Mouse (Mus musculus) limb, embryonic 15.5 days (tissue): Measurements from ENCODE around the gene Fen1. TPM values are rescaled to one million over a fixed set of nuclear protein-coding genes. Genes with fewer than 3 reads are reported as not detected.

Experiments used
- ATAC-seq: fragments of 200-750 bp; cut with Nextera tagmentation; 2 replicates; pipeline ENCODE4 v1.8.0; 2017; ENCODE audit warnings: low read depth, moderate TSS enrichment; ENCODE audit not compliant: insufficient number of reproducible peaks, low FRiP score, low TSS enrichment
- H3K27ac ChIP-seq: fragments of 300-500 bp; sonication (generic); 2 replicates; pipeline ENCODE4 v1.5.1; 2015; ENCODE audit warnings: moderate library complexity, mild to moderate bottlenecking, inconsistent platforms
- H3K27me3 ChIP-seq: fragments of 300-500 bp; sonication (generic); 2 replicates; pipeline ENCODE4 v1.6.1; 2015; ENCODE audit warnings: inconsistent platforms
- H3K36me3 ChIP-seq: fragments of 300-500 bp; sonication (generic); 2 replicates; pipeline ENCODE4 v1.6.1; 2015; ENCODE audit warnings: inconsistent platforms
- H3K4me1 ChIP-seq: fragments of 300-500 bp; sonication (generic); 2 replicates; pipeline ENCODE4 v1.6.1; 2015; ENCODE audit warnings: inconsistent platforms
- H3K4me2 ChIP-seq: fragments of 300-500 bp; sonication (generic); 2 replicates; pipeline ENCODE4 v1.6.1; 2015; ENCODE audit warnings: mild to moderate bottlenecking, inconsistent platforms
- H3K4me3 ChIP-seq: fragments of 300-500 bp; sonication (generic); 2 replicates; pipeline ENCODE4 v1.5.1; 2015; ENCODE audit warnings: mild to moderate bottlenecking, inconsistent platforms
- H3K9ac ChIP-seq: fragments of 300-500 bp; sonication (generic); 2 replicates; pipeline ENCODE4 v1.6.1; 2015; ENCODE audit warnings: inconsistent platforms
- H3K9me3 ChIP-seq: fragments of 300-500 bp; sonication (generic); 2 replicates; pipeline ENCODE4 v1.6.1; 2016; ENCODE audit warnings: inconsistent platforms
- WGBS: fragments of 180-500 bp; shearing (Covaris S2); methylation state at CpG from one replicate; pipeline ENCODE4 v1.1.7; 2015; 5-methylcytosine and 5-hydroxymethylcytosine counted together
- polyA plus RNA-seq: library from polyadenylated mRNA; unstranded; fragments of >200 nt; fragmentation: Nextera tagmentation; extraction: Ambion mirVana; gene quantifications from 2 replicates; pipeline ENCODE4 v1.2.1, GENCODE M21; 2015

Fen1 gene
- 65.9 and 66.7 TPM in 2 replicates for polyA plus RNA-seq

GRCm38 (mm10) chr19:10203848-10204615 lies at the start of gene Fen1, which contains the start of gene Tmem258:
Gene Fen1 (minus strand): TSS chr19:10204169.
Gene Tmem258 (plus strand): TSS chr19:10204014.
- Histone ChIP-seq H3K27me3 (no peaks in the 10 kb centered on the region), H3K9me3 (no peaks in the 10 kb centered on the region), H3K9ac (peak within 1 kb of the TSS; percentile 75), H3K4me2 (peak within 1 kb of the TSS; percentile 76), H3K4me3 (peak within 1 kb of the TSS; percentile 78), H3K4me1 (peaks cover 16% of the 10 kb centered on the region), H3K27ac (peak within 1 kb of the TSS; percentile 83), H3K36me3 (peaks cover 57% of the 10 kb centered on the region)
- under 1% methylated on average over 40 of the region's 40 CpGs for WGBS
- ATAC-seq, result peak; percentile 90

GRCm38 (mm10) chr19:10248128-10248527 lies 44.2 kb upstream of the Fen1 start:
- Histone ChIP-seq H3K27ac (no peak overlapping the region), H3K9me3 (no peaks in the 10 kb centered on the region), H3K9ac (no peak overlapping the region), H3K4me3 (no peak overlapping the region), H3K36me3 (peaks cover 9% of the 10 kb centered on the region; the same call in 1 of the 2 replicates), H3K4me1 (peaks cover 15% of the 10 kb centered on the region), H3K27me3 (peaks cover 9% of the 10 kb centered on the region; the same call in 1 of the 2 replicates), H3K4me2 (no peak overlapping the region)
- no peak for ATAC-seq
- 39% methylated on average over 20 of the region's 20 CpGs for WGBS

GRCm38 (mm10) chr19:10247165-10247564 lies 43.2 kb upstream of the Fen1 start:
- H3K4me1 ChIP-seq, result peaks cover 18% of the 10 kb centered on the region
- H3K27me3 ChIP-seq, result 0 out of 2 replicates have a peak, but pooled peaks cover 6% of the 10 kb centered on the region
- no peak overlapping the region for H3K9ac ChIP-seq
- 23% methylated on average over 6 of the region's 6 CpGs for WGBS
- H3K4me2 ChIP-seq, result no peak overlapping the region
- no peak overlapping the region for H3K27ac ChIP-seq
- no peak for ATAC-seq
- no peak overlapping the region for H3K4me3 ChIP-seq
- no peaks in the 10 kb centered on the region for H3K9me3 ChIP-seq
- peaks cover 9% of the 10 kb centered on the region; the same call in 1 of the 2 replicates for H3K36me3 ChIP-seq

- Histone ChIP-seq H3K9me3 (no peaks in the 10 kb centered on the region), H3K36me3 (no peaks in the 10 kb centered on the region; the same call in 1 of the 2 replicates), H3K27ac (no peak overlapping the region), H3K27me3 (peaks cover 6% of the 10 kb centered on the region; the same call in 1 of the 2 replicates), H3K4me1 (peaks cover 31% of the 10 kb centered on the region), H3K4me3 (no peak overlapping the region), H3K4me2 (no peak overlapping the region), H3K9ac (no peak overlapping the region)
- WGBS, result 18% methylated on average over 3 of the region's 3 CpGs
- no peak for ATAC-seq
Observed at GRCm38 (mm10) chr19:10244183-10244582, 40.2 kb upstream of the Fen1 start.

GRCm38 (mm10) chr19:10242916-10243315 lies 38.9 kb upstream of the Fen1 start:
- WGBS, result 18% methylated on average over 8 of the region's 8 CpGs

GRCm38 (mm10) chr19:10240654-10241305 lies 36.8 kb upstream of the Fen1 start, which contains the start of gene Myrf:
Gene Myrf (minus strand): TSS chr19:10240748.
- Histone ChIP-seq H3K27me3 (peaks cover 6% of the 10 kb centered on the region; the same call in 1 of the 2 replicates), H3K36me3 (no peaks in the 10 kb centered on the region), H3K9me3 (no peaks in the 10 kb centered on the region), H3K27ac (no peak within 1 kb of the TSS), H3K4me2 (peak within 1 kb of the TSS; percentile 92), H3K9ac (peak within 1 kb of the TSS; percentile 35), H3K4me3 (peak within 1 kb of the TSS; percentile 49), H3K4me1 (peaks cover 18% of the 10 kb centered on the region)
- WGBS, result 8% methylated on average over 39 of the region's 43 CpGs
- peak; percentile 62 for ATAC-seq

More at GRCm38 (mm10) chr19:10242916-10243315, 38.9 kb upstream of the Fen1 start:
- Histone ChIP-seq H3K9me3 (no peaks in the 10 kb centered on the region), H3K4me3 (no peak overlapping the region), H3K36me3 (no peaks in the 10 kb centered on the region; the same call in 1 of the 2 replicates), H3K27me3 (peaks cover 6% of the 10 kb centered on the region; the same call in 1 of the 2 replicates), H3K27ac (no peak overlapping the region), H3K4me1 (peaks cover 31% of the 10 kb centered on the region), H3K4me2 (no peak overlapping the region), H3K9ac (no peak overlapping the region)
- ATAC-seq, result no peak

GRCm38 (mm10) chr19:10239975-10240653 lies 36.1 kb upstream of the Fen1 start:
- no peak overlapping the region for H3K27ac ChIP-seq
- 4% methylated on average over 26 of the region's 26 CpGs for WGBS
- no peak; the same call in 1 of the 2 replicates for ATAC-seq
- H3K4me3 ChIP-seq, result peak overlapping the region; percentile 49
- H3K9me3 ChIP-seq, result no peaks in the 10 kb centered on the region
- H3K9ac ChIP-seq, result peak overlapping the region; percentile 35
- H3K27me3 ChIP-seq, result peaks cover 6% of the 10 kb centered on the region; the same call in 1 of the 2 replicates
- H3K36me3 ChIP-seq, result no peaks in the 10 kb centered on the region
- peaks cover 18% of the 10 kb centered on the region for H3K4me1 ChIP-seq
- peak overlapping the region; percentile 92 for H3K4me2 ChIP-seq

GRCm38 (mm10) chr19:10239419-10239818 lies 35.5 kb upstream of the Fen1 start:
- Histone ChIP-seq H3K27ac (no peak overlapping the region), H3K4me2 (no peak overlapping the region), H3K4me3 (no peak overlapping the region), H3K9ac (no peak overlapping the region), H3K4me1 (peaks cover 18% of the 10 kb centered on the region), H3K27me3 (peaks cover 6% of the 10 kb centered on the region; the same call in 1 of the 2 replicates), H3K9me3 (no peaks in the 10 kb centered on the region), H3K36me3 (no peaks in the 10 kb centered on the region)
- ATAC-seq, result no peak
- WGBS, result 37% methylated on average over 2 of the region's 2 CpGs

GRCm38 (mm10) chr19:10238477-10238876 lies 34.5 kb upstream of the Fen1 start:
- peaks cover 18% of the 10 kb centered on the region for H3K4me1 ChIP-seq
- no peaks in the 10 kb centered on the region for H3K36me3 ChIP-seq
- H3K9me3 ChIP-seq, result no peaks in the 10 kb centered on the region
- no peak overlapping the region for H3K4me3 ChIP-seq
- no peak for ATAC-seq
- no peak overlapping the region for H3K27ac ChIP-seq
- WGBS, result 54% methylated on average over 3 of the region's 3 CpGs
- H3K4me2 ChIP-seq, result no peak overlapping the region
- H3K9ac ChIP-seq, result no peak overlapping the region
- peaks cover 6% of the 10 kb centered on the region; the same call in 1 of the 2 replicates for H3K27me3 ChIP-seq

- WGBS, result 75% methylated on average over 9 of the region's 9 CpGs
- Histone ChIP-seq H3K4me1 (peaks cover 24% of the 10 kb centered on the region), H3K9ac (no peak overlapping the region), H3K4me2 (no peak overlapping the region), H3K9me3 (no peaks in the 10 kb centered on the region), H3K36me3 (no peaks in the 10 kb centered on the region), H3K27ac (no peak overlapping the region), H3K4me3 (no peak overlapping the region), H3K27me3 (peaks cover 9% of the 10 kb centered on the region; the same call in 1 of the 2 replicates)
- no peak for ATAC-seq
Observed at GRCm38 (mm10) chr19:10235784-10236565, 32.0 kb upstream of the Fen1 start.
